Mouse (Mus musculus) macrophage (primary cell): Measurements from ENCODE around the gene Tpst2. TPM values are rescaled to one million over a fixed set of nuclear protein-coding genes. Genes with fewer than 3 reads are reported as not detected.
A peak's percentile ranks its signal among the peaks of the same experiment; 100 is the strongest.

ENCODE experiments used
- H3K27ac ChIP-seq: fragments of 350-480 bp; formaldehyde crosslinking; 2 replicates; pipeline ENCODE4 v1.9.0; 2021
- H3K36me3 ChIP-seq: fragments of 350-480 bp; formaldehyde crosslinking; 2 replicates; pipeline ENCODE4 v1.9.0; 2021; ENCODE audit errors: inconsistent target
- H3K4me3 ChIP-seq: fragments of 350-480 bp; formaldehyde crosslinking; 2 replicates; pipeline ENCODE4 v1.9.0; 2021; ENCODE audit errors: inconsistent target
- H3K79me2 ChIP-seq: fragments of 350-480 bp; formaldehyde crosslinking; 2 replicates; pipeline ENCODE4 v1.9.0; 2021; ENCODE audit errors: inconsistent target
- WGBS: methylation state at CpG from one replicate; pipeline ENCODE4 v1.1.7; 2026; ENCODE audit warnings: inconsistent platforms; ENCODE audit not compliant: missing documents; 5-methylcytosine and 5-hydroxymethylcytosine counted together
- polyA plus RNA-seq: library from polyadenylated mRNA; stranded (reverse); fragments of 250-400 nt; gene quantifications from 3 replicates; pipeline ENCODE4 v1.2.4, GENCODE M21; 2018; ENCODE audit warnings: inconsistent platforms

The Tpst2 gene
- polyA plus RNA-seq, 1 experiment from 2014 or later: 89.5 TPM

DNA sequence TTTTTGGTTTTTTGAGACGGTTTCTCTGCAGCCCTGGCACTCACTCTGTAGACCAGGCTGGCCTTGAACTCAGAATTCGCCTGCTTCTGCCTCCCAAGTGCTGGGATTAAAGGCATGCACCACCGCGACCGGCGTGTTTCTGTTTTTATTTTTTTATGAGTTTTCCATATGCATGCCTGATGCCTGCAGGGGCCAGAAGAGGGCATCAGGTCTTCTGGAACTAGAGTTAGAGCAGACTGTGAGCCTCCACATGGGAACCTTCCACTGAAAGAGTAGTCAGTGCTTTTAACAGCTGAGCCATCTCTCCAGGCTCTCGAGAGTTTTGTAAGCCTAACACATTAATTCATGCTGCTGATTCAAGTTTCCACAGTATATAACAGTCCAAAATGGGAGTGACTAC, 62.7 kb downstream of the Tpst2 start:
- WGBS: 98% methylated on average over 6 of the region's 7 CpGs
- H3K4me3 ChIP-seq: no peak overlapping the region
- H3K27ac ChIP-seq: no peak overlapping the region
- H3K36me3 ChIP-seq: peaks cover 52% of the 10 kb centered on the region
- H3K79me2 ChIP-seq: peaks cover 27% of the 10 kb centered on the region

DNA sequence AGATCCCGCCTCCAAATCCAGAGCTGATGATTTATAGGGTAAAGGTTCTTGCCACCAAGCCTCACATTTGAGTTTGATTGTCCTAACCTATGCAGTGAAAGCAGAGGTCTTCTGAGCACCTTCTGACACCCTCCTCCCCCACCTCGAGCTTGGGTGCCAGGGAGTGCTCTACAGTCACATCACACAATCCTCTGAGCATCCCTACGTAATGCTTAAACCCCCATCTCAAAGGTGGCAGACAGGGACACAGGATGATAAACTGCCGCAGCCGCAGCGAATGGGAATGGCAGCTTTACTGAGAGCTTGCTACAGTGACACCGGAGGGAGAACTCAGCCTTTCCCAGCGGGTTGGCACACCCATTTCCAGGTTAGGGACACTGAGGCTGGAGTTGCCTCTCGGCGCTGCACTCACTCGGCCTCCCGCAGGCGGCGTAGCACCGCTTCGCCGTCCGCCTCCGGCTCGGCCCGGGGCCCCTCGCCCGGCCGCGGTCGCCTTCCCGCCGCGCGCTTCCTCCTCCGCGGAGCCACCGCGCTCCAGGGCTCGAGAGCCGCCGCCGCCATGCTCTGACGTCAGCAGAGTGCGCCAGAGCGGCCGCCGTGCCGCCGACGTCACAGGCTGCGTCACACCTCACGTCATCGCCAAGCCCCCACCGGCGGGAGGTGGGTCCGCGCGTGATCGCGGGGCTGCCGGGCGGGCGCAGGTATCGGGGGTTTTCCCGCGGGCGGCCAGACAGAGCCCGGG, 66.1 kb downstream of the Tpst2 start, which contains the start of the genes Srrd and Hps4:
Srrd (minus strand) TSS at position 578 of the 742 bp plus-strand sequence.
Hps4 (plus strand) TSS at position 621 of the 742 bp plus-strand sequence.
- 4% methylated on average over 40 of the region's 64 CpGs for WGBS
- H3K36me3 ChIP-seq: peaks cover 33% of the 10 kb centered on the region
- peak within 1 kb of the TSS; percentile 78 for H3K27ac ChIP-seq
- H3K4me3 ChIP-seq: peak within 1 kb of the TSS; percentile 89
- H3K79me2 ChIP-seq: peaks cover 35% of the 10 kb centered on the region

DNA sequence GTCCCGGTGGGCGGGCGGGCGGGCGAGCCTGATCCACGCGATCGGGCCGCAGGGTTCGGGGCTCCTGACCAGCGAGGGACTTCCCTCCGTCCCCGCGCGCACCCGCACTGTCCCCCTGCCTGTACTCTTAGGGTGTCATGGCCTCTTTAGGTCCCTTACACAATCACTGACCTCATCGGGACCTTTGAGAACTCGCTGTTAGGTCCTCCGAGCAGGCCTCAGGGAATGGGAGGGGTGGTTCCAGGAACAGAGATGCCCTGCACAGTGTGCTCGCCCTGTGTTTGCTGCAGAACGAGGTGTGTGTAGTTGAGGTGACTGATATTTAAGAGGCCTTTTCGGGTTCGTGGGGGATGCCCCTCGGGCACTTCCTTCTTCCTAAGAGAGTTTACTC, 66.7 kb downstream of the Tpst2 start:
- Histone ChIP-seq H3K27ac (peak overlapping the region; percentile 52), H3K4me3 (peak overlapping the region; percentile 69), H3K36me3 (peaks cover 33% of the 10 kb centered on the region), H3K79me2 (peaks cover 35% of the 10 kb centered on the region)
- 0% methylated on average over 23 of the region's 24 CpGs for WGBS

DNA sequence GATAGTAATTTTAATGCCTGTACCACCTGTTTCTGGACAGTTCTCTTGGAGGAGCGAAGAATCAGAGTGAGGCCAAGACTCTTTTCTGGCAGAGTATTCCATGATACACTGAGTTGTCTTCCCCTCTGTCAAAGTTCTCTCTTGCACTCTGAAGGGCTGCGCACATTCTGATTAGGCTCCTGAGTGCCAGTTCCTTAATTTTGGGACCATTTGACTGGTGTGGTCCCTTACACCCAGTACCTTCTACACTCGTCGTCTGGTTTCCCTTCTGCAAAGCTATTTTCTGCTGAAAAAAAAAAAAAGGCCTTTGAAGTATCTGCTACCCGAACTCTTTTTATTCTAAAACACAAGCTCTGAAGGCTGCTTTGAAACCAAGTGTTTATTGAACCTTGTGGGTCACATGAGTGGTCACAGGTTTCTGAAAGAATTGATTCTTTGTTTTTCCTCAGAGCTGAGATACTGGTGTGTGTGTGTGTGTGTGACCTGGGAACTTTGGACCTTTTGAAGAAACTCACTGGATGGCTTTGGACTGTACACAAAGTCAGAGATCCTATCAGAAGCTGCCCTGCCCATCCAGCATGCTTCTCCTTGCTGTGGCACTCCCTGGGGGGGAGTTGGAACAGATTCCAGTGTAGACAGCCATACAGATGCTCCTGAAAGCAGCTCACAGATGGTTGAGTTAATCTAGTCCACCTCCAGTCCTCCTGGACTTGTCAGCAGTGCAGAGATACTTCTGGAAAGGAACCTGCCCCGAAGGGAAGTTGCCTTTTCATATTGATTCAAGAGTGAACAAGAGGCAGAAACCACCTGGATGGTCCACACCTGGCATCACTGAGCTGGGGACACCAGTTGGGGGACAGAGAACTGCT, 67.8 kb downstream of the Tpst2 start:
- H3K27ac ChIP-seq: no peak overlapping the region
- no peak overlapping the region for H3K4me3 ChIP-seq
- H3K36me3 ChIP-seq: peaks cover 34% of the 10 kb centered on the region
- H3K79me2 ChIP-seq: peaks cover 34% of the 10 kb centered on the region
- 42% methylated on average over 6 of the region's 6 CpGs for WGBS

DNA sequence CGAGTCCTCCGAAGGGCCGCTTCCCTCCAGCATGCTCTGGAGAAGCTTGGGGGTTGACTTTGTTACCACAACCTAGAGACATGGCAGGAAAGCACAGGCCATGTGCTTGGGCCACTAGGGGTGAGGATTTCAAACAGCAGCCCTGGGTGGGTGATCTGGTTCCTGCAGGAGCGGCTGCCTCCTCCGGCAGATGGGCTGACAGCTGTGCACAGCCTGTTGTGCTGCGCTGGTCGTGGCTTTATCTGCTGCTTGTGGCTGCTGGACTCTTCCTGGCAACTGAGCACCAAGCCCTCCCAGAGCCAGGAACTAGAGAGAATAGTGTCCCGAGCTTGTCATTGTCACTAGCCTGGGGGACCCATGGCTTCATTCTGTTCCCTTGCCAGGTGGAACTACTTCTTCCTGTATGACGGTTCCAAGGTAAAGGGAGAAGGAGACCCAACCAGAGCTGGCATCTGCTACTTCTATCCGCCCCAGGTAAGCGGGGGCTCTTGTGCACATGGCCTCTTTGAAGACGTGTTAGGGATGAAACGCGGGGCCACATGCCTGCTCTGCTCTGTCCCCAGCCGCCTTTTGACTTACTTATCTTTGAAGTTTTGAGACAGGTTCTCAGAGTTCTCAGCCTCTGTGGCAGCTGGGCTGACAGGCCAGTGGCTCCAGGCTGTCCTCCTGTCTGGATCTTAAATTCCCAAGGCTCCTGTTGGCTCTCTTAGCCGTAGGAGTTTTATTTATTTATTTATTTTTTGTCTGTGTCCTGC, 69.9 kb downstream of the Tpst2 start:
- WGBS: 96% methylated on average over 16 of the region's 16 CpGs
- Histone ChIP-seq H3K27ac (no peak overlapping the region), H3K4me3 (no peak overlapping the region), H3K79me2 (peaks cover 17% of the 10 kb centered on the region), H3K36me3 (peaks cover 48% of the 10 kb centered on the region)

DNA sequence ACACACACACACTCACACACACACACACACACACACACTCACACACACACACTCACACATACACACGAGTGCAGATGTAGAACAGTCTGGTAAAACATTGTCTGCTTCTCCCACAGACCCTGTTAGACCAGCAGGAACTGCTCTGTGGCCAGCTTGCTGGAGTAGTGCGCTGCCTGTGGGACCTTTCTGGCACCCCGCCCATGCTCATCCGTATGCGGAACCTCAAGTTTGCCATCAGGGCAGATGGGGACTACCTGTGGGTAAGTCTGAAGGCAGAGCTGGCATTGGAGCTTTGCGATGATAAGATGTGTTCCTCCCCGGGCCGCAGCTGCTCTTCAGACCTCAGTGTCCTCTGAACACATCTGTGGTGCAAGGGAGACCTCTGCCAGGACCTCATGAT, 72.7 kb downstream of the Tpst2 start:
- no peak overlapping the region for H3K27ac ChIP-seq
- peaks cover 8% of the 10 kb centered on the region; the same call in 1 of the 2 replicates for H3K79me2 ChIP-seq
- no peak overlapping the region for H3K4me3 ChIP-seq
- WGBS: 87% methylated on average over 7 of the region's 8 CpGs
- peaks cover 67% of the 10 kb centered on the region for H3K36me3 ChIP-seq

DNA sequence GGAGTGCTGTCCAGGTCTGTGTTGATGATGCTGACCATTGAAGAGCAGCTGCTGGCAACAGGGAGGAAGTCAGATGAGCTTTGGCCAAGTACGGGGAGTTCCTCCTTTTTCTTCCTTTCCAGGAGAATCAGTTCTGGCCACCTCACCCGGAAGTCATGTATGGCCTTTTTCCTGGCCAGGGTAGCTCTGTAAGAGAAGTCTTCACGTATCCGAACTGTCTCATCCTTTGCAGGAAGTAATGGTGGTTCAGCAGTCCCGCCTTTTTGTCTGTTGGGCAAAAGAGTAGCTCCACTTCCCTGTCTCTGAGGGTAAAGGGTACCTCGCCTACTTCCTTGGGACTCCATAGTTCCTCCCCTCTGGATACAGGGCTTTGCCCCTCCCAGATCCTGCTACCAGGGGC, 79.0 kb downstream of the Tpst2 start:
- Histone ChIP-seq H3K36me3 (peaks cover 45% of the 10 kb centered on the region), H3K4me3 (no peak overlapping the region), H3K27ac (peak overlapping the region; percentile 31; the same call in 1 of the 2 replicates), H3K79me2 (no peaks in the 10 kb centered on the region)
- WGBS: 38% methylated on average over 6 of the region's 6 CpGs

DNA sequence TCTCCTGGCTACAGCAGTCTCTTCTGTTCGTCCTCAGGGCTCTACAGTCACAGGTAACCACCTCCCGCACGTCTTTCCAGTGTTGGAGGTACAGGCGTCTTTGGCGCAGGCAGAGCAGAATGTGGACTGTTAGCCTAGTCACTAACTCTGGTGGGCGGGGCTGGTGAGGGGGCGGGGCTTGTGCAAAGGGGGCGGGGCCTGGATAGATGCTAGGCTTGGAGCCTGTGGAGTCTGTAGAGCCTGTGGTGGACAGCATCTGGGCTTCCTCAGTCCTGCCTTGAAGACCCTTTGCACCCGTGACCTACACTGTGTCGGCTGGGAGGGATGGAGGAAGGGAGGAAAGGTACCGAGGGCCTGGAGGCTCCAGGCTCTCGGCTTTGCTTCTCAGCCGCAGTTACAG, 79.4 kb downstream of the Tpst2 start, which contains the start of gene Gm6583:
Gm6583 (minus strand) TSS at position 124 of the 400 bp plus-strand sequence.
- Histone ChIP-seq H3K36me3 (peaks cover 41% of the 10 kb centered on the region), H3K27ac (peak within 1 kb of the TSS; percentile 31; the same call in 1 of the 2 replicates), H3K4me3 (no peak within 1 kb of the TSS), H3K79me2 (no peaks in the 10 kb centered on the region)
- WGBS: 95% methylated on average over 7 of the region's 13 CpGs

DNA sequence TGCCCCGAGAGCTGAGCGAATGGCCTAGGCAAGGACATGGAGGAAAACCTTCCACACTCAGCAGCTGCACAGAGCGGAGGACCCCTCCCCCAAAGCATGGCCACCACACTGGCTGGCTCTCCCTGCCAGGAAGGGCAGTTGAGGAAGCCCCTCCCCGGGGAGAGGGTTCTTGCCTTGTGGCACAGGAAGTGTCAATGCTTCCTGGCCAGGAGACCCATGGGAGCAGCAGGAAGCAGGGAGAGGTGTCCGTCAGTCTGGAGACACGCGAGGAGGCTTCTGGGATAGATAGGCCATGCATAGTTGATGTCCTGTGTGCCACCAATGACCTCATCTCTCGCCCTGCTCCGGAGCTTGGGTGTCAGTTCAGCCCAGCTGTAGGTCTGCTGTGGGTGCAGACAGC, 79.8 kb downstream of the Tpst2 start:
- WGBS: 91% methylated on average over 9 of the region's 9 CpGs
- H3K4me3 ChIP-seq: no peak overlapping the region

DNA sequence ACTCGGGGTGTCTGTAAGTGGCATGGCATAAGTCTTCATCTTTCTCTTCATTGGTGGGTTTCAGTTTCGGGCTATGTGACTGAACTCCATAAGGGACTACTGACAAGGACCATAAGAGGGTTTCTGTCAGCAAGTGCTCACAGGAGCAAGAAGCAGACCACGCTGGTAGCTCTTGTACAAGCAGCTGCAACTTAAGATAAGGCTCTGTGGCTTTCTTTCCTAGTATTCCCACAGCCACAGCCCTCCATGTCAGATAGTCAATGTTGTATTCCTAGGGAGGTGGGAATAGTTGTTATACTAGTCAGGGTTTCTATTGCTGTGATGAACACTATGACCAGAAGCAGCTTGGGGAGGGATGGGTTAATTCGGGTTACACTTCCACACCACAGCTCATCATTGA, 83.0 kb downstream of the Tpst2 start:
- Histone ChIP-seq H3K27ac (no peak overlapping the region), H3K36me3 (peaks cover 40% of the 10 kb centered on the region), H3K4me3 (no peak overlapping the region), H3K79me2 (no peaks in the 10 kb centered on the region)
- 87% methylated on average over 4 of the region's 4 CpGs for WGBS

More for the DNA sequence above, 79.8 kb downstream of the Tpst2 start:
- Histone ChIP-seq H3K27ac (no peak overlapping the region), H3K36me3 (peaks cover 37% of the 10 kb centered on the region), H3K79me2 (no peaks in the 10 kb centered on the region)

DNA sequence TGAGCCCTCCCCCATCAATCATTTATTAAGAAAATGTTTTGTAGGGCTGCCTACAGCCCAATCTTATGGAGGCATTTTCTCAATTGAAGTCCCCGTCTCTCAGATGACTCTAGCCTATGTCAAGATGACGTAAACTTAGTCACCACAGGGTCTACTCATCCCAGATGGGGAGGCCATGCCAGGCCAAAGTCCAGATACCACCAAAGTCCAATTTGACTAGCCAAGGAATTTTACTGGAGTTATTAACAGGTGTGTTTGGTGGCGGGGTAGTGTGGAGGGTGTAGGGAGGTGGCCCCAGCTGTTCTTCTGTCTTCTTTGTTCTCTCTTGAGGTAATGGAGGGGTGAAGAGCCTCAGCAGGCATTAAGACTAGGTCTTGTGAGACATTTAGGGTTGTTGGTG, 83.6 kb downstream of the Tpst2 start:
- H3K4me3 ChIP-seq: no peak overlapping the region
- no peak overlapping the region for H3K27ac ChIP-seq
- no peaks in the 10 kb centered on the region for H3K79me2 ChIP-seq
- WGBS: 100% methylated on average over 3 of the region's 3 CpGs
- peaks cover 43% of the 10 kb centered on the region for H3K36me3 ChIP-seq

DNA sequence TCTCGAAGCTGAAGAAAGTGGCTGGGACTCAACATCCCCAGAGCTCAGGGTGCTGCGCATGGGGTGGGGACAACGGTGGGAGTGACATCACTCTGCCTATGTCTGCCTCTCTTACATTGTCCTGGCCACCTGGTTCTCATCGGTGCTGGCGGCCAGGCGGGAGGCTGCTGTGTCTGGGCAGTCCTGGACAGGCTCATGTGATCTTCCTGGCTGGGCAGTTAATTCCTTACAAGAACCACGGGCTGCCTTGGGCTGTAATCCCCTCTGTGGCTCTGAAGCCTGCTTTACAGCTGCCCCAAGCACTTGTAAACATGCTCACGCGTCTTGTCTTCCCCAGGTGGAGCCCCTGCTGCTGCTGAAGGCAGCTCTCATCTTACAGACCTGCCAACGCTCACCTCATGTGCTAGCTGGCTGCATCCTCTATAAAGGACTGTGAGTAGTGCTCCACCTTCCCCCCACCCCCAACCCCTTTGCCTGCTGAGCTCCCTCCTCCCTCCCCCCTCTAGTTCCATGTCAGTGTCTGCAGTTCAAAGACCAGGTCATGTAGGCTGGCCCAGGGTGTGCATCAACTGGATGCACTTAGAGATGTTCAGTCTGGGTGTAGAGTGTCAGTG, 87.8 kb downstream of the Tpst2 start:
- no peaks in the 10 kb centered on the region for H3K79me2 ChIP-seq
- peaks cover 63% of the 10 kb centered on the region for H3K36me3 ChIP-seq
- H3K27ac ChIP-seq: no peak overlapping the region
- no peak overlapping the region for H3K4me3 ChIP-seq
- WGBS: 93% methylated on average over 10 of the region's 10 CpGs
